Mouse (Mus musculus): ENCODE results near the gene Chuk. TPM values are rescaled to one million over a fixed set of nuclear protein-coding genes. Genes with fewer than 3 reads are reported as not detected.

Gene Chuk
- 23.6 and 26.4 TPM in 2 replicates for polyA plus RNA-seq (2012; rRNA removed)

DNA sequence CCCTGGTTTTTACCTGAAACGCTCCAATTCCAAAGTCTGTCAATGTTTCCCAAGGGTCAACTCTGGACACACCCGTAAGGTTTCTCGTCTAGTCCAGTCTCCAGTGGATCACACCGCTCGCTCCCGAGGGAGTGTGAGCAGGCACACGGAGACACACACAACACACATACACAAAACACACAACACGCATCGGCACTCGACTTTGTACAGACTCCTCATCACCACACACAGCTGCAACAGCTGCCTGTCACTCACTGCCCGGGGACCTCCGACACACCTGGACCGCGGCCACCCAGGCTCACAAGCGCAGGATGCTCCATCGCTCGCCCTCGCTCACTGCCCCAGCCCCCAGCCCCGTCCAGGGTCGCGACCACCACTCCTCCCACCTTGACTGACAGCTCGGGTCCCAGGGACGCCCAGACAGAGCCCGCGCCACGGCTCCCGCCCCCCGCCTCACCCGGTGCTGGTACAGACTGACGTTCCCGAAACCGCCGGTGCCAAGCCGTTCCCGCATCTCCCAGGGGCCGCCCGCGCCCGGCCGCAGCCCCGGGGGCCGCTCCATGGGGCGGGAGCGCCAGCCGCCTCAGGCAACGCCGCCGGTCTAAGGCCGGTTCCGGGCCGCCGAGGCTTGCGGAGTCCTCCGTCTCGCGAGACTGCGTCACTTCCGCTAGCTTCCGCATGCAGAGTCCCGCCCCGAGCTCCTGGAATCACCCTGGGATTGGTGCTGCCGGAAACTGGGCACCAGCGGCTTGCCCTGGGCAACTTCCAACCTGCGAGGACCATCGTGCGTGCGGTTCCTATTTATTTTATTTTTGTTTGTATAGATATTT lies at the start of gene Chuk:
TSS of gene Chuk (minus strand) at position 650 of the 830 bp plus-strand sequence.
- 1% methylated on average over 66 of the region's 67 CpGs for WGBS
- peaks cover 8% of the 10 kb centered on the region for H3K4me1 ChIP-seq (replicated peaks; ENCODE audit: control insufficient read depth, insufficient read depth, low read length)
- TF ChIP-seq POLR2A (IDR thresholded peaks at IDR 0.05; ENCODE audit: control insufficient read depth, extremely low read depth, insufficient read depth, low read length, poor library complexity), result peak; percentile 86
- 0 out of 2 replicates have a peak, but pooled peaks have one; percentile 15 for TF ChIP-seq CTCF (IDR thresholded peaks at IDR 0.05; ENCODE audit: borderline replicate concordance, control insufficient read depth, extremely low read depth, insufficient read depth, low read length, poor library complexity)
- peaks cover 3% of the 10 kb centered on the region; the same call in 1 of the 2 replicates for H3K36me3 ChIP-seq (ENCODE audit: control insufficient read depth, insufficient read depth, low read length)
- no peak within 1 kb of the TSS for H3K27ac ChIP-seq (ENCODE audit: control insufficient read depth, insufficient read depth, low read length)
- peak within 1 kb of the TSS; percentile 94 for H3K4me3 ChIP-seq (ENCODE audit: control insufficient read depth, insufficient read depth, low read length)
- no peaks in the 10 kb centered on the region for H3K27me3 ChIP-seq (ENCODE audit: control insufficient read depth, insufficient read depth, low read length)
- peak; percentile 95 for DNase-seq

GRCm38 (mm10) chr19:44157005-44157404 lies 49.7 kb upstream of the Chuk start:
- Histone ChIP-seq H3K27ac (ENCODE audit: control insufficient read depth, insufficient read depth, low read length) (no peak overlapping the region), H3K4me1 (replicated peaks; ENCODE audit: control insufficient read depth, insufficient read depth, low read length) (no peaks in the 10 kb centered on the region), H3K27me3 (ENCODE audit: control insufficient read depth, insufficient read depth, low read length) (no peaks in the 10 kb centered on the region), H3K4me3 (ENCODE audit: control insufficient read depth, insufficient read depth, low read length) (no peak overlapping the region), H3K36me3 (ENCODE audit: control insufficient read depth, insufficient read depth, low read length) (no peaks in the 10 kb centered on the region)
- no peak for TF ChIP-seq POLR2A (IDR thresholded peaks at IDR 0.05; ENCODE audit: control insufficient read depth, extremely low read depth, insufficient read depth, low read length, poor library complexity)
- TF ChIP-seq CTCF (IDR thresholded peaks at IDR 0.05; ENCODE audit: borderline replicate concordance, control insufficient read depth, extremely low read depth, insufficient read depth, low read length, poor library complexity), result no peak
- 94% methylated on average over 10 of the region's 10 CpGs for WGBS
- no peak for DNase-seq

GRCm38 (mm10) chr19:44153781-44154180 lies 46.5 kb upstream of the Chuk start:
- Histone ChIP-seq H3K4me1 (replicated peaks; ENCODE audit: control insufficient read depth, insufficient read depth, low read length) (no peaks in the 10 kb centered on the region), H3K27me3 (ENCODE audit: control insufficient read depth, insufficient read depth, low read length) (no peaks in the 10 kb centered on the region), H3K36me3 (ENCODE audit: control insufficient read depth, insufficient read depth, low read length) (no peaks in the 10 kb centered on the region), H3K27ac (ENCODE audit: control insufficient read depth, insufficient read depth, low read length) (no peak overlapping the region), H3K4me3 (ENCODE audit: control insufficient read depth, insufficient read depth, low read length) (no peak overlapping the region)
- no peak for TF ChIP-seq CTCF (IDR thresholded peaks at IDR 0.05; ENCODE audit: borderline replicate concordance, control insufficient read depth, extremely low read depth, insufficient read depth, low read length, poor library complexity)
- TF ChIP-seq POLR2A (IDR thresholded peaks at IDR 0.05; ENCODE audit: control insufficient read depth, extremely low read depth, insufficient read depth, low read length, poor library complexity), result no peak
- 93% methylated on average over 5 of the region's 5 CpGs for WGBS
- DNase-seq, result no peak

GRCm38 (mm10) chr19:44148991-44149390 lies 41.7 kb upstream of the Chuk start:
- Histone ChIP-seq H3K27me3 (ENCODE audit: control insufficient read depth, insufficient read depth, low read length) (no peaks in the 10 kb centered on the region), H3K4me3 (ENCODE audit: control insufficient read depth, insufficient read depth, low read length) (no peak overlapping the region), H3K4me1 (replicated peaks; ENCODE audit: control insufficient read depth, insufficient read depth, low read length) (peaks cover 9% of the 10 kb centered on the region), H3K36me3 (ENCODE audit: control insufficient read depth, insufficient read depth, low read length) (no peaks in the 10 kb centered on the region), H3K27ac (ENCODE audit: control insufficient read depth, insufficient read depth, low read length) (no peak overlapping the region)
- no peak for DNase-seq
- no peak for TF ChIP-seq POLR2A (IDR thresholded peaks at IDR 0.05; ENCODE audit: control insufficient read depth, extremely low read depth, insufficient read depth, low read length, poor library complexity)
- TF ChIP-seq CTCF (IDR thresholded peaks at IDR 0.05; ENCODE audit: borderline replicate concordance, control insufficient read depth, extremely low read depth, insufficient read depth, low read length, poor library complexity), result no peak
- 89% methylated on average over 2 of the region's 2 CpGs for whole genome bisulfite sequencing

- WGBS, result 57% methylated on average over 2 of the region's 2 CpGs
- H3K4me3 ChIP-seq (ENCODE audit: control insufficient read depth, insufficient read depth, low read length), result no peak overlapping the region
- DNase-seq, result no peak
- peaks cover 9% of the 10 kb centered on the region for H3K4me1 ChIP-seq (replicated peaks; ENCODE audit: control insufficient read depth, insufficient read depth, low read length)
- no peaks in the 10 kb centered on the region for H3K36me3 ChIP-seq (ENCODE audit: control insufficient read depth, insufficient read depth, low read length)
- TF ChIP-seq POLR2A (IDR thresholded peaks at IDR 0.05; ENCODE audit: control insufficient read depth, extremely low read depth, insufficient read depth, low read length, poor library complexity) (no peak), CTCF (IDR thresholded peaks at IDR 0.05; ENCODE audit: borderline replicate concordance, control insufficient read depth, extremely low read depth, insufficient read depth, low read length, poor library complexity) (no peak)
- H3K27me3 ChIP-seq (ENCODE audit: control insufficient read depth, insufficient read depth, low read length), result no peaks in the 10 kb centered on the region
- no peak overlapping the region for H3K27ac ChIP-seq (ENCODE audit: control insufficient read depth, insufficient read depth, low read length)
Observed at GRCm38 (mm10) chr19:44148345-44148744, 41.1 kb upstream of the Chuk start.

DNA sequence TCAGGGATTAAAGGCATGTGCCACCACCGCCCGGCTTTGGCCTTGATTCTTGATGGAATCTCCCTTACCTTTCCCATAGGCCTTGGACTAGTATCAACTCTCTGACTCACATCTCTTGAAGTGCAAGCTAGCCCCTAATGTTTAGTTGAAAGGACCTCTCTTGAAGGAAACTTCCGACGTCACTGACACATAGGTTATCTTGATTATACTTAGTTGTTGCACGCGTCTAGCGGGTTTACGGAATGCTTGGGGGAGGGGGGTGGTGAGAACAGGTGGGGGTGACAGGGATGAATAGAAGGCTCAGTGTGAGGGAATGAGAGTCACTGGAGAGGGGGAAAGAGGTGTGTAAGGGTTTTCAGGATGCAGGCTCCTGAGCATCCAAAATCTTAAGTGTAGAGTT lies 39.7 kb upstream of the Chuk start:
- TF ChIP-seq CTCF (IDR thresholded peaks at IDR 0.05; ENCODE audit: borderline replicate concordance, control insufficient read depth, extremely low read depth, insufficient read depth, low read length, poor library complexity) (no peak), POLR2A (IDR thresholded peaks at IDR 0.05; ENCODE audit: control insufficient read depth, extremely low read depth, insufficient read depth, low read length, poor library complexity) (no peak)

More for the DNA sequence above, 39.7 kb upstream of the Chuk start:
- Histone ChIP-seq H3K27ac (ENCODE audit: control insufficient read depth, insufficient read depth, low read length) (no peak overlapping the region), H3K27me3 (ENCODE audit: control insufficient read depth, insufficient read depth, low read length) (no peaks in the 10 kb centered on the region), H3K4me1 (replicated peaks; ENCODE audit: control insufficient read depth, insufficient read depth, low read length) (peaks cover 9% of the 10 kb centered on the region), H3K36me3 (ENCODE audit: control insufficient read depth, insufficient read depth, low read length) (peaks cover 12% of the 10 kb centered on the region), H3K4me3 (ENCODE audit: control insufficient read depth, insufficient read depth, low read length) (no peak overlapping the region)
- 98% methylated on average over 8 of the region's 8 CpGs for WGBS
- DNase-seq, result no peak

Data from thymus, adult 2 months (tissue).